Mouse (Mus musculus) CH12.LX (cell line): Measurements from ENCODE around the gene Btbd9. TPM values are rescaled to one million over a fixed set of nuclear protein-coding genes. Genes with fewer than 3 reads are reported as not detected.

Experiments used
- DNase-seq: peaks from one replicate; pipeline ENCODE4 v3.0.0-alpha.2; 2013; ENCODE audit errors: extremely low read depth
- H3K27ac ChIP-seq: 2 replicates; pipeline ENCODE4 v1.5.1; 2012; ENCODE audit warnings: low read depth, mild to moderate bottlenecking, control low read depth, moderate library complexity; ENCODE audit not compliant: insufficient read depth
- H3K27me3 ChIP-seq: replicated peaks from 2 replicates; pipeline ENCODE3; 2012; ENCODE audit warnings: inconsistent platforms
- H3K36me3 ChIP-seq, 2 experiments: replicated peaks in 1 of 2; 2 replicates each; pipeline versions ENCODE3 to v1.6.1; 2012; ENCODE audit warnings: inconsistent platforms in 1 of 2, low read length in 1 of 2, mild to moderate bottlenecking in 1 of 2, mixed read lengths in 1 of 2, moderate library complexity in 1 of 2; ENCODE audit not compliant: control insufficient read depth in 1 of 2, insufficient read depth in 1 of 2
- H3K4me1 ChIP-seq, 2 experiments: 2 replicates each; pipeline ENCODE4 v1.6.1; 2012; ENCODE audit warnings: inconsistent platforms in 1 of 2, moderate library complexity in 1 of 2; ENCODE audit not compliant: insufficient read depth in 2 of 2, control insufficient read depth in 1 of 2
- H3K4me2 ChIP-seq: 2 replicates; pipeline ENCODE4 v1.6.1; 2012; ENCODE audit warnings: low read depth, mild to moderate bottlenecking, control low read depth; ENCODE audit not compliant: poor library complexity, insufficient read depth, severe bottlenecking
- H3K4me3 ChIP-seq, 3 experiments: fragments of 150-350 bp in 1 of 3; sonication (generic) in 1 of 3; replicated peaks in 1 of 3; 2 replicates each; pipeline versions ENCODE3 to v1.5.1; 2011 to 2012; ENCODE audit warnings: low read depth in 2 of 3, low read length in 2 of 3, mild to moderate bottlenecking in 2 of 3, moderate library complexity in 2 of 3, control low read depth in 1 of 3, improper control_type of control experiment in 1 of 3, inconsistent platforms in 1 of 3, mixed read lengths in 1 of 3; ENCODE audit not compliant: poor library complexity in 1 of 3
- H3K79me2 ChIP-seq: replicated peaks from 2 replicates; pipeline ENCODE4 v1.6.1; 2012; ENCODE audit warnings: mild to moderate bottlenecking, moderate library complexity; ENCODE audit not compliant: control insufficient read depth, poor library complexity, insufficient read depth, severe bottlenecking; ENCODE audit errors: extremely low read depth
- H3K9ac ChIP-seq: 2 replicates; pipeline ENCODE4 v1.6.1; 2012; ENCODE audit warnings: low read depth, mild to moderate bottlenecking, control low read depth, moderate library complexity; ENCODE audit not compliant: insufficient read depth
- H3K9me3 ChIP-seq: replicated peaks from 2 replicates; pipeline ENCODE3; 2012; ENCODE audit warnings: low read length, inconsistent platforms, mixed read lengths
- CHD1 ChIP-seq: IDR thresholded peaks from 2 replicates; pipeline ENCODE4 v1.6.1; 2012; ENCODE audit warnings: low read depth, low read length, improper control_type of control experiment, inconsistent platforms
- CHD2 ChIP-seq: IDR thresholded peaks from 2 replicates; pipeline ENCODE4 v1.6.1; 2011; ENCODE audit warnings: low read length, improper control_type of control experiment
- ELF1 ChIP-seq: IDR thresholded peaks from 2 replicates; pipeline ENCODE4 v1.6.1; 2014; ENCODE audit warnings: low read depth, mild to moderate bottlenecking, inconsistent platforms, low read length, improper control_type of control experiment
- ETS1 ChIP-seq: conservative IDR thresholded peaks from 2 replicates; pipeline ENCODE4 v1.6.1; 2012; ENCODE audit warnings: low read depth, mild to moderate bottlenecking, inconsistent platforms, low read length, improper control_type of control experiment, moderate library complexity
- JUN ChIP-seq: IDR thresholded peaks from 2 replicates; pipeline ENCODE4 v1.6.1; 2011; ENCODE audit warnings: low read depth, mild to moderate bottlenecking, low read length, improper control_type of control experiment, moderate library complexity; ENCODE audit not compliant: insufficient read depth
- KAT2A ChIP-seq: IDR thresholded peaks from 2 replicates; pipeline ENCODE4 v1.6.1; 2012; ENCODE audit warnings: low read length, improper control_type of control experiment, inconsistent platforms; ENCODE audit not compliant: insufficient replicate concordance
- MAX ChIP-seq: IDR thresholded peaks from 2 replicates; pipeline ENCODE4 v1.6.1; 2011; ENCODE audit warnings: low read length, improper control_type of control experiment
- MXI1 ChIP-seq: IDR thresholded peaks from 2 replicates; pipeline ENCODE4 v1.6.1; 2011; ENCODE audit warnings: mild to moderate bottlenecking, low read depth, low read length, improper control_type of control experiment
- PAX5 ChIP-seq: IDR thresholded peaks from 2 replicates; pipeline ENCODE4 v1.6.1; 2012; ENCODE audit warnings: low read length, inconsistent platforms, mixed read lengths
- SMC3 ChIP-seq: IDR thresholded peaks from 2 replicates; pipeline ENCODE4 v1.6.1; 2011; ENCODE audit warnings: low read depth, low read length, improper control_type of control experiment
- USF1 ChIP-seq: IDR thresholded peaks from 2 replicates; pipeline ENCODE4 v1.6.1; 2014; ENCODE audit warnings: low read depth, mild to moderate bottlenecking, inconsistent platforms, low read length, improper control_type of control experiment
- ZC3H11A ChIP-seq: IDR thresholded peaks from 2 replicates; pipeline ENCODE4 v1.6.1; 2012; ENCODE audit warnings: low read depth, mild to moderate bottlenecking, inconsistent platforms, low read length, improper control_type of control experiment
- dilution Hi-C: fragments of 300-500 bp; cut with MboI; formaldehyde crosslinking; loops from 2 replicates; pipeline ENCODE4 v1.14.3; 2020; ENCODE audit warnings: low sequenced_read_pairs; ENCODE audit not compliant: extremely low pct_unique_long_range_greater_than_20kb, extremely low pct_ligation_motif_present
- in situ Hi-C: fragments of 300-500 bp; cut with MboI; formaldehyde crosslinking; loops from 3 replicates; pipeline ENCODE4 v1.14.3; 2019; ENCODE audit warnings: low sequenced_read_pairs, low pct_ligation_motif_present, low pct_unique_long_range_greater_than_20kb, mixed read lengths
- polyA plus RNA-seq: library from polyadenylated mRNA; unstranded; fragments of >175 nt; gene quantifications from 2 replicates; pipeline ENCODE4 v1.2.1, GENCODE M21; 2012; ENCODE audit warnings: low read depth; ENCODE audit not compliant: insufficient read length
- total RNA-seq, 2 experiments: library from RNA; depleted of rRNA; stranded (reverse); fragments of 300-350 nt in 1 of 2; fragments of >200 nt in 1 of 2; gene quantifications; 2 replicates each; pipeline ENCODE4 v1.2.3; 2012 to 2014

Gene Btbd9
- total and polyA plus RNA-seq, 3 experiments: 19.3 to 25.4 (median 20.0) TPM

DNA sequence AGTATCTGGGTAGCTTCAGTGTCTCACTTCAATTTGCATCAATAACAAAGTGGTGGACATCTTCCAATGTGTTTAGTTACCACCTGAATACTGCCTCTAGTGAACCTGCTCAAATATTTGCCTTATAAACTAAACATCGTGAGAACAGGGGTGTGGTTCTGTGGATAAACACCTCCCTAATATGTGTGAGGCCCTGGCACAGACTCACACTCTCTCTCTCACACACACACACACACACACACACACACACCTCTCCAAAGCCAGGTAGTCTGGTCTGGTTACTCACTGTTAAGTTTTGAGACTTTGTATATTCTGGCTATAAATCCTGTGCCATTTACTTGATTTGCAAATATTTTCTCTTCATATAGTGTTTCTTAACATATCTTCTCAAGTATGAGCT, 154.0 kb downstream of the Btbd9 start:
- Histone ChIP-seq H3K9me3 (no peaks in the 10 kb centered on the region), H3K79me2 (no peaks in the 10 kb centered on the region), H3K4me2 (no peak overlapping the region), H3K27me3 (no peaks in the 10 kb centered on the region), H3K36me3 (no peaks in the 10 kb centered on the region), H3K9ac (no peak overlapping the region), H3K4me1 (peaks cover 0 to 16% of the 10 kb centered on the region in 2 experiments; a peak in 2 of 4 replicates), H3K27ac (no peak overlapping the region), H3K4me3 (no peak overlapping the region)
- in situ Hi-C loops (no loop called here), dilution Hi-C loops (no loop called here)
- no peak for DNase-seq
- TF ChIP-seq PAX5 (no peak), CHD2 (no peak), JUN (no peak), MAX (no peak), MXI1 (no peak), CHD1 (no peak), KAT2A (no peak)

DNA sequence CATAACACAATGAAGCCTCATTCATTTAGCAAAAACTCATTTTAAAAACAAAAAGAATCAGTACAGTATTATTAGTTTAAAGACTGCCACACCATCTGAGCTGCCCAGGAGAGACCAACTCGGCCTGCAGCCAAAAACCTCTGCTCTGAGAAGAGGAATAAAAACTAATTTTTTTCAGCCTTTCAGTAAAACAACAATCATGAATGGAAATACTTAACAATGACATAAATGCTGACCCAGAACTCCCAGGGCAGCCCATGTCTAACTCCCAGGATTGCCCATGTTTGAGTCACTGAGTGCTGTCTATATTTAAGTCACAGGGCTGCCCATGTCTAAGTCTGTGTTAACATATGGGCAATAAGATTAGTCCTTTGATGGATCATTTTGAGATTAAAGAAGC, 155.0 kb downstream of the Btbd9 start:
- H3K27me3 ChIP-seq: no peaks in the 10 kb centered on the region
- no peaks in the 10 kb centered on the region for H3K9me3 ChIP-seq
- H3K4me3 ChIP-seq: no peak overlapping the region
- no peak overlapping the region for H3K27ac ChIP-seq
- no peak overlapping the region for H3K4me2 ChIP-seq
- in situ Hi-C loops (no loop called here), dilution Hi-C loops (no loop called here)
- DNase-seq: no peak
- H3K9ac ChIP-seq: no peak overlapping the region
- no peak for TF ChIP-seq ETS1
- TF ChIP-seq JUN: no peak
- TF ChIP-seq USF1: no peak
- TF ChIP-seq KAT2A: no peak
- peaks cover 0 to 20% of the 10 kb centered on the region in 2 experiments; a peak in 2 of 4 replicates for H3K4me1 ChIP-seq
- no peaks in the 10 kb centered on the region for H3K36me3 ChIP-seq
- H3K79me2 ChIP-seq: no peaks in the 10 kb centered on the region

DNA sequence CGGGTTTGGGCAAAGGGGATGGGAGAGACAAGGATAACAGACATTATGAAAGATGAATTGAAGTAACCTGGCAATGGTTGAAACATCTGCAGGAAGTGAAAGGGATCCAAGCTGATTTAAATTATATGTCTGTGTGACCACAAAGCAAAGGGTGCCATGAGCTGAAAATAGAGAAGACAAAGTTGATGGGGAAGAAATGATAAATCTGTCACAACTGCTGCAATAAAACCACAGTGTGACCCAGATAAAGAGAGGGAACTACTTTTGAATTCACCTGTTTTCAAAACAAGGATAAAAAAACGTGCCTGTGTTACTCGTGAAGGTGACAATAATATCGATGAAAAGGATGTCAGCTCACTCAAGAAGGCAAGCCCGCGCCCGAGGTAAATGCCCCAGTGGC, 156.8 kb downstream of the Btbd9 start:
- in situ Hi-C loops (no loop called here), dilution Hi-C loops (no loop called here)
- TF ChIP-seq PAX5: no peak
- no peak for TF ChIP-seq SMC3
- no peak for TF ChIP-seq USF1
- no peak for TF ChIP-seq ELF1
- TF ChIP-seq ZC3H11A: no peak
- no peak for DNase-seq
- Histone ChIP-seq H3K9me3 (no peaks in the 10 kb centered on the region), H3K4me2 (no peak overlapping the region), H3K9ac (no peak overlapping the region), H3K4me3 (no peak overlapping the region), H3K27ac (no peak overlapping the region), H3K36me3 (peaks cover 0 to 3% of the 10 kb centered on the region in 2 experiments), H3K79me2 (no peaks in the 10 kb centered on the region), H3K4me1 (peaks cover 0 to 20% of the 10 kb centered on the region in 2 experiments; a peak in 2 of 4 replicates), H3K27me3 (no peaks in the 10 kb centered on the region)
